Mouse (Mus musculus): ENCODE results near the gene Stil.
A peak's percentile ranks its signal among the peaks of the same experiment; 100 is the strongest.

Gene Stil

DNA sequence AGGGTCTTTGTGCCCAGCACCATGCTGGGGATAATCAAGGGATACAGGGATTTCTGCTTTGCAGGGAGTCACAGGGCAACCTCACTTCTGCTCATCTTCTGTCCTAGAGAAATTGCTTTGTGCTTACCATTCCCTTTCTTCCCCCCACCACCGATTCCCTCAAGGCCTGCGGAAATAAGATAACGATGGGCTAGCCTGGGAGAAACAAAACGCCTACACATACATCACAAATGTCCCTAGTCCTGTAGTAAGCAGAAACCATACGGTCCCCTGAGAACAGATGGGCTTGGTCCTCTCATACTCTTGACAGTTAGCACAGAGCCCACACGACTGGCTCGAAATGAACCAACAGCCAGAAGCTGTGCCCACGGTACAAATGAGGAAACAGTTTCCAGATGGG lies 48.2 kb downstream of the Stil start:
- DNase-seq (ENCODE audit: low read depth, low spot score), result no peak

DNA sequence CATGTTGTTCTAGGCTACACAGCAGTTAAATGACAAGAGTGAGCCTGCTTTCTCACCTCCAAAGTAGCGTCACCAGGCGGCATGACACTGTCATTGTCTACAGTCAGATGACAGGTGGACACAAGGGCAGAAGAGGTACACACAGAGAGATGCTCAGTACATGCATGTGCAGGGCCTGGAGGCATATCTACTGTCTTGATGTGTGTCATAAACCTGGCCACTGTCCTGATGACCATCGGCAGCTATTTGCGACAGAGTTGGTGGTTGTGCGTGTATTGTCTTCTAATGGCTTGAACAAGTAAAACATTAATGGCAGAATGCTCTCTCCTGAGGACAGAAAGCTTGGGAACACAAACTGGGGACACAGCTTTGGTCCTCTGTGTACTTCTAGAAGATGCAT lies 51.3 kb downstream of the Stil start:
- no peak for DNase-seq (ENCODE audit: low read depth, low spot score)

- DNase-seq (ENCODE audit: low read depth, low spot score), result peak; percentile 20
Observed at GRCm38 (mm10) chr4:115052343-115053005, 52.5 kb downstream of the Stil start.

DNA sequence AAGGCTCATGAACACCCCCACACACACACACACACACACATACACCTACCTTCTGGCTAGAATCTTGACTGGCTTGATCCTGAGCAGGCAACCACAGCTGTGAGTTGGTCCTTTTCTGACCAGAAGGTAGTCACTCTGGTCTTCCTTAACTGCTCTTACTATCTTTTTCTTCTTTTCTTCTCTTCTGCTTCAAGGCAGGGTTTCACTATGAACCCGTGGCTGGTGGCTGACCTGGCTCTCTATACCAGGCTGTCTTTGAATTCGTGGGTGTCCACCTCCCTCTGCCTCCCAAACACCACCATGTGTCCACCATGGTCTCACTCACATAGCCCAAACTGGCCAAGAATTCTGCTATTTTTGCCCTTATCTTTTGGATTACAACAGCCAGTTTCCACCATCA lies 55.1 kb downstream of the Stil start:
- no peak for DNase-seq (ENCODE audit: low read depth, low spot score)

DNA sequence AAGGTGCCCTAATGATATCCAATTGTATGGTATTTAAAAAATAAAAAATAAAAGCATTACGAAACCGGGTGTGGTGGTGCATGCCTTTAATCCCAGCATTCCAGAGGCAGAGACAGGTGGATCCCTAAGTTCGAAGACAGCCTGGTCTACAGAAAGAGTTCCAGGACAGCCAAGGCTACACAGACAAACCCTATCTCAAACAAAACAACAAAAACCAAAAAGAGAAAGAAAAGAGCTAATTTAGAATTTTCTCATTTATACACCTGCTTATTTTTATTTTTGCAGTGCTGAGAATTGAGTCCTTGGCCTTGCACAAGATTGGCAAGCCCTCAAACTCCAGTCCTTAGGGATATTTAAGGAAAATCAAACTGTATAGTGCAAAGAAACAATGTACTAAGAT lies 55.7 kb downstream of the Stil start:
- no peak for DNase-seq (ENCODE audit: low read depth, low spot score)

- DNase-seq (ENCODE audit: low read depth, low spot score), result no peak
Observed at GRCm38 (mm10) chr4:115056371-115056920, 56.5 kb downstream of the Stil start, which contains the start of gene Tal1. Gene Tal1 (plus strand): TSS chr4:115056426.

GRCm38 (mm10) chr4:115056921-115057673 lies 57.1 kb downstream of the Stil start:
- peak; percentile 50 for DNase-seq (ENCODE audit: low read depth, low spot score)

DNA sequence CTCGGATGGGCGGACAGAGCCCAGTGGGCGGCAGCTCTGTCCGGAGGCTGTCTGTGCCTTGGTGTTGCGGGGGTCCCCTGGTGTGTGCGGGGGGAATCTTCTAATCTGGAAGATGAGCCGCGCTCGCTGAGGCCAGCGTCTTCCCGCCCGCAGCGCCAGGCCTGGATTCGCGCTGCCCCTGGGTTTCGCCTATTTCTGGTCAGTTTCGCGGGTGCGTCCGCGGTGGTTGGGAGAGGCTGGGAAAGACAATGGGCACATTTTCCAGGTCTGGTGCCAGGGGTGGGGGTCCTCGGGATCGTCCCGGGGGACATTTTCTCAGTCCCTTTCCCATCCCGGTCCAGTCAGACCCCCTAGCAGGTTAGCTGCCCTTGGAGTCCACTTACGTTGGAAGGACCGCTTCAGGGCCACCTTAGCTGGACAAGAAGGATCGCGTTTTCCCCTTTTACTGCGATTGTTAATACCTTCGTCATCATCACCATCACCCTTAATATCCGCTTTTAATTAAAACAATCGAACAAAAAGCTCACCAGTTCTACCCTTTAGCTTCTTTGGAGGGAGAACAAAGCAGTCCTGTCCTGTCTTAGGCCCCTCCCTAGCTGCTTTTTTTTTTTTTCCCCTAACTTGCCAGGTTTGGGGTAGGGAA lies 57.8 kb downstream of the Stil start:
- DNase-seq (ENCODE audit: low read depth, low spot score), result no peak

DNA sequence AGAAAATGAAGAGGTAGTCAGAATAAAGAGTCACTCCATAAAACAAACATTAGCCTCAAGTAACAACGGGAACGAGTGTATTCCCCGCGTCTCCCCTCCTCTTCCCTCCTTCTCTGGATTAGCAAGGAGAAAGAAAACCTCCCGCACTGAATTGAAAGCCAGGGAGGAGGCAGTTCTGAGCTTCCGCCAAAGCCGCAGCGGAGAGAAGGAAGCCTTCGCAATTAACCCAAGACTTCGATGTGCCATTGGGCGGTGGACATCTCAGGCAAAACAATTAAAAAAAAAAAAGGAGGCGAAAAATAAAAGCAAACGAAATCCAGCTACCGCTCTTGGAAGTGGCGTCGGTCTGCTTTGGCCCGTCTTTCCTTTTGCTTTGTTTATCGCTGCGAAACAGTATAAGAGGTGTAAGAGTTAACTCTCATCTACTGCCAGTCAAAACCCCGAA lies 58.4 kb downstream of the Stil start:
- peak; percentile 35 for DNase-seq (ENCODE audit: low read depth, low spot score)

- no peak for DNase-seq (ENCODE audit: low read depth, low spot score)
Observed at GRCm38 (mm10) chr4:115058871-115059590, 59.1 kb downstream of the Stil start.

- DNase-seq (ENCODE audit: low read depth, low spot score), result no peak
Observed at GRCm38 (mm10) chr4:115059871-115060270, 59.9 kb downstream of the Stil start.

DNA sequence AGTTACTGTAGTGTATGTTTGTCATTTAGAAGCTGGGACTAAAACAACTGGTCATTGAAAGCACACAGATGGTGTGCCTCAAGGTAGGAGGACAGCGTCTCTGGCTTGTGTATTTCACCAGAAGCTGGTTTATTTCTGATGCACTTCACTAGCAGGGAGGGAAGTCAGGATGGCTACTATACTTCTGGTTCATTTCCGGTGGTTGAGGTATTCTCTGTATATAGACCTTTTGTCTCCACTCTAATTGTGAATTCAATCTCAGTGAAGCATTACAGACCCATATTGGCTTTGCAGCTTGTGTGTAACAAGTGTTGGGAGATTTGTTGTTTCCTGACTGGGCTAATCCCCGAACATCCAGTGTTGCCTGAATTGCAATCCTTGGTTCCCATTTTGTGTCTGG lies 60.8 kb downstream of the Stil start:
- DNase-seq (ENCODE audit: low read depth, low spot score), result no peak

DNA sequence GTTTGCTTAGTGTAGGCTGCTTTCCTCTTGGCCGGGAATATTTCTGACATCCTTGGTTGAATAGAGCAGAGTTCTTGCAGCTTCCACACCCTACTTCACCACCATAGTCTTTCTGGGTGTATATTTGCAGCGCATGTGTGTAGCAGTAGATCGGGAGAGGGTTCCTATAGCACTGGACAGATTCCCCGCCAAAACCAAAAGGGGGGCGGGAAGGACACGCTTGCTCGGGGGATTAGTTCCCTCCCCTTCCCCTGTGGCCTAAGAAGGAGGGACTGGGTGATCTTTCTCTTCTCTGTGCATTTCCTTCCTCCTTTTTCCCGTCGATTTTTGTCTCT lies 62.5 kb downstream of the Stil start:
- no peak for DNase-seq (ENCODE audit: low read depth, low spot score)

DNA sequence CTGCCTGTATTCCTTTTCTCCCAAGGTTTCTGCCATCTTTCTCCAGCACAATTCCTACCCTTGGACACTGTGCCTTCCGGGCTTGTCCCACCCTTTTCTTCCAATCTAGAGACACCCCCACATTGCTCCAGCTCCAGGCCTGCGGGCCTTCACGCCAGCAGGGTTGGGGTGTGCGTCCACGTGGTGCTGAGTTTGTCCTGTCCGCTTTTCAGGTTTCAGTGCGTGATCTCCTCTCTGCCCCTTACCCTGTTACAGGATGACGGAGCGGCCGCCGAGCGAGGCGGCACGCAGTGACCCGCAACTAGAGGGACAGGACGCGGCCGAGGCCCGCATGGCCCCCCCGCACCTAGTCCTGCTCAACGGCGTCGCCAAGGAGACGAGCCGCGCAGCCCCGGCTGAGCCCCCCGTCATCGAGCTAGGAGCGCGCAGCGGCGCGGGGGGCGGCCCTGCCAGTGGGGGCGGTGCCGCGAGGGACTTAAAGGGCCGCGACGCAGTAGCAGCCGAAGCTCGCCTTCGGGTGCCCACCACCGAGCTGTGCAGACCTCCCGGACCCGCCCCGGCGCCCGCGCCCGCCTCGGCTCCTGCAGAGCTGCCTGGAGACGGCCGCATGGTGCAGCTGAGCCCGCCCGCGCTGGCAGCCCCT lies 63.0 kb downstream of the Stil start:
- peak; percentile 42 for DNase-seq (ENCODE audit: low read depth, low spot score)

GRCm38 (mm10) chr4:115063518-115064239 lies 63.7 kb downstream of the Stil start:
- DNase-seq (ENCODE audit: low read depth, low spot score), result no peak

DNA sequence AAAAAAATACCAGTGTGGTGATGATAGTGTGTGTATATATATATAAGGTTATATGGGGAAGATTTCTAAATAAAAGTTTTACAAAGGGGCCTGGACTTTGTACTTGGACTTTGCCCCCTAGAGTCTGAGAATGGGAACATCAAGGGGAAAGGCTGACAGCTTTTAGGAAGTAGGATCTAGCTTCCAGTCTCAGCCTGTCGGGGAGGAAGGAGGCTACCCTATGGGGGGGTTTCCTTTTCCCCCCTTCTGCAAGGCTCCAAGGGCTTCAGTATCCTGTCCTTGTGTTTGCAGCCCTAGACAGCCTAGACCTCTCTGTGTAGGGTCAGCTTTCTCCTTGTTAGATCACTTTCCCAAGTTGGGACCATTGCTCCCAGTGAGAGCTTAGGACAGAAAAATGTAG lies 71.7 kb downstream of the Stil start:
- DNase-seq (ENCODE audit: low read depth, low spot score), result no peak

GRCm38 (mm10) chr4:115074789-115075188 lies 74.8 kb downstream of the Stil start:
- no peak for DNase-seq (ENCODE audit: low read depth, low spot score)

- DNase-seq (ENCODE audit: low read depth, low spot score), result peak; percentile 50
Observed at GRCm38 (mm10) chr4:115075204-115075915, 75.4 kb downstream of the Stil start.

DNA sequence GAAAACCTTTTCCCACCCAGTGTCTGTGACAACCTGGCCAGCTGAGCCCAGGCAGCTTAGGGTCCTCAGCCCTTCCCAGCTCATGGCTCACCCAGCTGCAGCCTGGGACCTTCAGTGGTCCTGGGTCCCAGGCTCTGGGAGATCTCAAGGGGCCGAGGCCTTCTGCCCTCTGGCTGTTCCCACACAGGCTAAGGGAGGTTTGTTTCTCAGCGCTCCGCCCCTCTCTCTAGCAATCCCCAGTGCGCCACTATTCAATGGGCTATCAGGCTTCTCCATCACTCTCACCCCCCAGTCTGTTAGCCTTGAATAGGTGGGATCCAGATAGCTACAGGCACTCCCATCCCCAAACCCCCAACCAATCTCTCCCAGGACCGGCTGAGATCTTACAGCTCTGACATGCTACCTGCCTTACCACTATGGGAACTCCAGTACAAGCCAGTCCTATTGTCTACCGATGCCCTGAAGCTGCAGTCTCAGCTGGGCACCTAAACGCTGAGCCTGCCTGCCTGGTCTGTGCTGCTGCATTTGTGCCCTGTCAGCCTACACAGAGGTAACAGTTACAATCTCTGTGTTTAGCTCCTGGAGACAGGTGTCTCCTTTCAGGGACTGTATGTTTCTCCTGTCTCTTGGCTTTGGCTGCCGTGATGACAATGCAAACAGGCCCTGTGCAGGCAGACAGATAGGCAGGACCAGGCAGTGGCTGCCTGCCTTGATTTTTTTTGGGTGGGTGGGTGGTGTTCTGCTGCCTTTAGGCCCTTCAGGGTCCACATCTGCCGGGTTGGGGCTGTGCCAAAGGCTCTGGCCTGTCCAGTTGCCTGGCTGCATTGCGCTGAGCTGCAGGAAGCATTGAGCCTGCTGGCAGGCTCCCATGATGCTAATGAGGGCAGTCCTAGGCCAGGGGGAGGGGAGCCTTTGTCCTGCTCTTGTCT lies 79.2 kb downstream of the Stil start:
- no peak for DNase-seq (ENCODE audit: low read depth, low spot score)
